Mouse (Mus musculus): ENCODE results near the gene Odf3. TPM values are rescaled to one million over a fixed set of nuclear protein-coding genes. Genes with fewer than 3 reads are reported as not detected.

Odf3 gene
- polyA plus RNA-seq, 1 experiment, result not detected

DNA sequence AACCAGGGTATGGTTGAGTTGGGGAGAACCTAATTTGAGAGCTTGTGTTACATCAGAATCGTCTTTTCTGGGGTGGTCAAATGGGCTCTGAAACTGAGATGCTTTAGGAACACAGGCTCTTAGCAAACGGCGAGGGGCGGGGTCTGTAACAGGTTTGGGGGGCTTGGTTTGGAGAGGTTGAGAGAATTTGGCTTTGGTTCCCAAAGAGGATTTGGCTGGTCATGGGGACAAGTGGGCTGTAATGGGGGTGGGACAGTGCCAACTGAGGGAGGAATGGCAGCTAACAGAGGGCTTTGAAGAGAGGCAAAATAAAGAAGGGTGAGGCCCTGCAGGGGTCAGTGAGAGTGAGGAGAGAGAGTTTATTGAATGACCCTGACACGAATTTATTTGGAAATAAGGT lies 8.0 kb upstream of the Odf3 start:
- no peaks in the 10 kb centered on the region for H3K36me3 ChIP-seq (ENCODE audit: control insufficient read depth)
- H3K4me1 ChIP-seq (ENCODE audit: control insufficient read depth), result peaks cover 10% of the 10 kb centered on the region
- H3K9me3 ChIP-seq (ENCODE audit: control insufficient read depth, low read length), result no peaks in the 10 kb centered on the region
- H3K4me3 ChIP-seq (replicated peaks), result no peak overlapping the region
- peaks cover 36% of the 10 kb centered on the region for H3K27me3 ChIP-seq (ENCODE audit: control insufficient read depth)
- TF ChIP-seq TAL1 (IDR thresholded peaks at IDR 0.05; ENCODE audit: low read length) (no peak), GATA1 (IDR thresholded peaks at IDR 0.05; ENCODE audit: low read length) (no peak)

GRCm38 (mm10) chr7:140840750-140841735 lies 6.6 kb upstream of the Odf3 start:
- H3K4me3 ChIP-seq (replicated peaks), result no peak overlapping the region
- TF ChIP-seq TAL1 (IDR thresholded peaks at IDR 0.05; ENCODE audit: low read length) (no peak), GATA1 (IDR thresholded peaks at IDR 0.05; ENCODE audit: low read length) (no peak)
- H3K36me3 ChIP-seq (ENCODE audit: control insufficient read depth), result no peaks in the 10 kb centered on the region
- peaks cover 36% of the 10 kb centered on the region for H3K27me3 ChIP-seq (ENCODE audit: control insufficient read depth)
- H3K9me3 ChIP-seq (ENCODE audit: control insufficient read depth, low read length), result no peaks in the 10 kb centered on the region
- H3K4me1 ChIP-seq (ENCODE audit: control insufficient read depth), result no peaks in the 10 kb centered on the region

GRCm38 (mm10) chr7:140843806-140844205 lies 3.8 kb upstream of the Odf3 start:
- no peaks in the 10 kb centered on the region for H3K9me3 ChIP-seq (ENCODE audit: control insufficient read depth, low read length)
- TF ChIP-seq GATA1 (IDR thresholded peaks at IDR 0.05; ENCODE audit: low read length) (no peak), TAL1 (IDR thresholded peaks at IDR 0.05; ENCODE audit: low read length) (no peak)
- H3K27me3 ChIP-seq (ENCODE audit: control insufficient read depth), result peaks cover 34% of the 10 kb centered on the region
- no peak overlapping the region for H3K4me3 ChIP-seq (replicated peaks)
- no peaks in the 10 kb centered on the region for H3K36me3 ChIP-seq (ENCODE audit: control insufficient read depth)
- H3K4me1 ChIP-seq (ENCODE audit: control insufficient read depth), result no peaks in the 10 kb centered on the region

- Histone ChIP-seq H3K9me3 (ENCODE audit: control insufficient read depth, low read length) (no peaks in the 10 kb centered on the region), H3K4me1 (ENCODE audit: control insufficient read depth) (no peaks in the 10 kb centered on the region)
- no peak for TF ChIP-seq GATA1 (IDR thresholded peaks at IDR 0.05; ENCODE audit: low read length)
- no peak for TF ChIP-seq TAL1 (IDR thresholded peaks at IDR 0.05; ENCODE audit: low read length)
Measured at GRCm38 (mm10) chr7:140844905-140845665, 2.5 kb upstream of the Odf3 start, which contains the start of gene Scgb1c1. TSS of gene Scgb1c1 (plus strand) at chr7:140845547.

DNA sequence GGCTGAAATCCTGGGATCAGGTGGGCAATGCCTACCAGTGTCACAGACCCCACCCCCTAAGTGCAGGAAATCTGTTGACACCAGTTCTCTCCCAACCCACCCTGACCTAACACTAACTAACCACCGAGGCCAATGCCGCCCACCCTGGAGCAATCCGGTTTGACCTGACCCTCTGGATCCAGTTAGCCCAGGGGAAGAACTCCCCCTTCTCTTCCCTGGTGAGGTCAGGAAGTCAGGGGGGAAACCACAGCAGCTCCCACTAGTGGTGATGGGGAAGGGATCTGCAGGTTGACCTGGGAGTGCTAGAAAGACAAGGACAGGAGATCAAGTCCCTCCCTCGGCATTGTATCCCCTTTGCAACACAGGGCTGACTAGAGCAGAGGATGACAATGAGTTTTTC lies 1.9 kb upstream of the Odf3 start:
- H3K27me3 ChIP-seq (ENCODE audit: control insufficient read depth), result peaks cover 24% of the 10 kb centered on the region
- no peak for TF ChIP-seq TAL1 (IDR thresholded peaks at IDR 0.05; ENCODE audit: low read length)
- TF ChIP-seq GATA1 (IDR thresholded peaks at IDR 0.05; ENCODE audit: low read length), result no peak
- H3K4me3 ChIP-seq (replicated peaks), result no peak overlapping the region
- peaks cover 3% of the 10 kb centered on the region; the same call in 1 of the 2 replicates for H3K36me3 ChIP-seq (ENCODE audit: control insufficient read depth)
- H3K9me3 ChIP-seq (ENCODE audit: control insufficient read depth, low read length), result no peaks in the 10 kb centered on the region
- no peaks in the 10 kb centered on the region for H3K4me1 ChIP-seq (ENCODE audit: control insufficient read depth)

More at GRCm38 (mm10) chr7:140844905-140845665, 2.5 kb upstream of the Odf3 start, which contains the start of gene Scgb1c1:
- Histone ChIP-seq H3K4me3 (replicated peaks) (no peak within 1 kb of the TSS), H3K27me3 (ENCODE audit: control insufficient read depth) (peaks cover 29% of the 10 kb centered on the region), H3K36me3 (ENCODE audit: control insufficient read depth) (no peaks in the 10 kb centered on the region)

DNA sequence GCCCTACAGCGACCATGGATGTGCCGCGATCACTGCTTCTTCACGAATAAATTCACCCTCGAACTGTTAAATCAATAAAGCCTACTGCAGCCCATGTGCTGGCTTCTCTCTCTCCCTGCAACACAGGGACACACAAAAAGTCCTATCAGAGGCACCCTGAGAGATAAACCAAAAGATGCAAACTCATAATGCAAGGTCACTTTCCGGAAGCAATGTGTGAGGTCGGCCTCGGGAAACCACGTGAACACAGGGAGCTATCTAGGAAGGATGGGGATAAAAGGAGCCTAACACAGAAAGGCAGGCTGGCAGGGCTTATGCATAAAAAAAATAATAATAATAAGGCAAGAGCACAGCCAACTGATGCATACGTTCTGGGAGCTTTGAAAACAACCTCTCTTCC lies 929 bp upstream of the Odf3 start:
- Histone ChIP-seq H3K27me3 (ENCODE audit: control insufficient read depth) (peaks cover 15% of the 10 kb centered on the region), H3K4me3 (replicated peaks) (no peak overlapping the region), H3K36me3 (ENCODE audit: control insufficient read depth) (peaks cover 7% of the 10 kb centered on the region), H3K9me3 (ENCODE audit: control insufficient read depth, low read length) (no peaks in the 10 kb centered on the region), H3K4me1 (ENCODE audit: control insufficient read depth) (no peaks in the 10 kb centered on the region)
- TF ChIP-seq GATA1 (IDR thresholded peaks at IDR 0.05; ENCODE audit: low read length) (no peak), TAL1 (IDR thresholded peaks at IDR 0.05; ENCODE audit: low read length) (no peak)

DNA sequence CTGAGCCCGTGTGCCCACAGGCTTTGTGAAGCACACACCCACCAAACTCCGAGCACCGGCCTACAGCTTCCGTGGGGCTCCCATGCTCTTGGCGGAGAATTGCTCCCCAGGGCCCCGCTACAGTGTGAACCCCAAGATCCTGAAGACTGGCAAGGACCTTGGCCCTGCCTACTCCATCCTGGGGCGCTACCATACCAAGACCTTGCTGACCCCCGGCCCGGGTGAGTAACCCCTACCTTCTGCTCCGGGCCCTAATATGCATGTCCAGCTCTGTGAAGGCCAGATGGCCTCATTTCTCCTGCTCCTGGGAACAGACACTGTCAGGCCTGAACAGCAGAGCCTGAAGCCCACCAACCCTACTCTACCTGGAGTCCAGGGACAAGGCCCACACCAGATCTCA lies 986 bp downstream of the Odf3 start:
- TF ChIP-seq GATA1 (IDR thresholded peaks at IDR 0.05; ENCODE audit: low read length), result no peak
- no peak for TF ChIP-seq TAL1 (IDR thresholded peaks at IDR 0.05; ENCODE audit: low read length)
- Histone ChIP-seq H3K27me3 (ENCODE audit: control insufficient read depth) (peaks cover 5% of the 10 kb centered on the region), H3K36me3 (ENCODE audit: control insufficient read depth) (peaks cover 26% of the 10 kb centered on the region), H3K4me3 (replicated peaks) (no peak overlapping the region), H3K9me3 (ENCODE audit: control insufficient read depth, low read length) (no peaks in the 10 kb centered on the region), H3K4me1 (ENCODE audit: control insufficient read depth) (peaks cover 4% of the 10 kb centered on the region)

DNA sequence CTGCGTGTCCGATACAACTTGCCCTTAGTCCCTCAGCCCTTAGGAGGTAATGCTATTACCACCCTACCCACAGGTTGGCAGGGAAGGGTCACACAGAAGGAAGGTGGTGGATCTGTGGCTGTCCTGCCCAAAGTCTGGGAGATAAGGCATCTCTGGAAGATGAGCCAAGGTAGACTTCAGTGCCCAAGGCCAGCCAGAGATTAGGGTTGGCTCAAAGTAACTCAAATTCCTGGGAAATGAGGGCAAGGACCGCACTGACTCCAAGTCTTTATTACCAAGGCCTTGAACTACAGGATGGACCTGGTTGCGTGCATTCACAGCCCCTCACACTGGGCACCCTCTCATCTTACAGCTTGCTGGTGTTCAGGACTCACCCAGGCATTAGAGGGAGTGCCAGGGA lies 4.3 kb downstream of the Odf3 start:
- no peaks in the 10 kb centered on the region for H3K9me3 ChIP-seq (ENCODE audit: control insufficient read depth, low read length)
- peaks cover 43% of the 10 kb centered on the region for H3K36me3 ChIP-seq (ENCODE audit: control insufficient read depth)
- H3K27me3 ChIP-seq (ENCODE audit: control insufficient read depth), result no peaks in the 10 kb centered on the region
- H3K4me3 ChIP-seq (replicated peaks), result no peak overlapping the region
- TF ChIP-seq GATA1 (IDR thresholded peaks at IDR 0.05; ENCODE audit: low read length), result no peak
- TF ChIP-seq TAL1 (IDR thresholded peaks at IDR 0.05; ENCODE audit: low read length), result no peak
- peaks cover 29% of the 10 kb centered on the region for H3K4me1 ChIP-seq (ENCODE audit: control insufficient read depth)

DNA sequence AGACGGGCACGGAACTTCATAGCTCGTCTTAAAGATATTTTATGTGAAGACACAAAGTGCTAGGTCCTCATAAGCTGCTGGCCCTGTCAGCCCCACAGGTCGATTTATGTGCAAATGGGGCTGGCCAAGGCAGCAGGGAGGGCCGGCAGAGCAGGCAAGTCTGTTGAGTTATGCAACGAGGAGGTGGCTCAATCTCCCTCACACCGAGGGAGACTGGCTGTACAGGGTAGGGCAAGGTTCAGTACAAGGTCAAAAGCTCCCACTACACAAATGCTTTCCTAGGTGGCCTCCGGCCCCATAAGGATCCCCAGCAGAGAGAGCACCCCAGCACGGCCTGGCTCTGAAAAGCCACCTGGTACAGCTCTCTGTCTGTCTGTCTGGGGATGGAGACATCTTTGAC lies 5.8 kb downstream of the Odf3 start:
- TF ChIP-seq GATA1 (IDR thresholded peaks at IDR 0.05; ENCODE audit: low read length) (no peak), TAL1 (IDR thresholded peaks at IDR 0.05; ENCODE audit: low read length) (no peak)
- no peaks in the 10 kb centered on the region for H3K9me3 ChIP-seq (ENCODE audit: control insufficient read depth, low read length)
- H3K36me3 ChIP-seq (ENCODE audit: control insufficient read depth), result peaks cover 48% of the 10 kb centered on the region
- no peaks in the 10 kb centered on the region for H3K27me3 ChIP-seq (ENCODE audit: control insufficient read depth)
- H3K4me3 ChIP-seq (replicated peaks), result no peak overlapping the region
- peaks cover 40% of the 10 kb centered on the region for H3K4me1 ChIP-seq (ENCODE audit: control insufficient read depth)
